ENCODE assay signal across 8 mouse cellular contexts in genomic region chr9:116489787-116490186, GRCm38 (mm10).
DNase-seq lines count a peak whose midpoint lies in the region; ATAC-seq lines count a peak whose summit lies in the region.

No protein-coding gene starts in this region.

- 71% methylated on average over 4 of the region's 4 CpGs for WGBS in midbrain, embryonic 10.5 days
- 66% methylated on average over 4 of the region's 4 CpGs for WGBS in midbrain, embryonic 16.5 days

- no peak overlapping the region for H3K9ac ChIP-seq in midbrain, embryonic 16.5 days (ENCODE audit: low read depth, low read length)

- no peaks in the 10 kb centered on the region for H3K36me3 ChIP-seq in midbrain, embryonic 10.5 days
- no peaks in the 10 kb centered on the region for H3K36me3 ChIP-seq in midbrain, embryonic 16.5 days (ENCODE audit: control insufficient read depth, insufficient read depth, low read length)

- intact Hi-C loops in left cerebral cortex, postnatal 4 days (cut with DNase I): no loop called here

- peaks cover 15% of the 10 kb centered on the region for H3K9me3 ChIP-seq in midbrain, embryonic 10.5 days (replicated peaks)
- H3K9me3 ChIP-seq in midbrain, embryonic 16.5 days (replicated peaks; ENCODE audit: control insufficient read depth, low read length, poor library complexity, severe bottlenecking): no peaks in the 10 kb centered on the region; the same call in 1 of the 2 replicates

- no peak overlapping the region for H3K4me3 ChIP-seq in midbrain, embryonic 10.5 days
- H3K4me3 ChIP-seq in midbrain, embryonic 16.5 days (ENCODE audit: low read depth, low read length): no peak overlapping the region

- DNase-seq in cerebellum, postnatal 25 days: peak; percentile 56 to 72
- DNase-seq in cerebellum, adult 11-12 months: no peak
- DNase-seq in midbrain, embryonic 10.5 days (ENCODE audit: low spot score): peak; percentile 18
- DNase-seq in left cerebral cortex, postnatal 4 days: peak; percentile 51
- peak; percentile 47 for DNase-seq in right cerebral cortex, postnatal 14 days

- H3K4me1 ChIP-seq in midbrain, embryonic 10.5 days: no peaks in the 10 kb centered on the region
- H3K4me1 ChIP-seq in midbrain, embryonic 16.5 days (ENCODE audit: control insufficient read depth, insufficient read depth, low read length): no peaks in the 10 kb centered on the region

- H3K27me3 ChIP-seq in midbrain, embryonic 10.5 days (ENCODE audit: low read depth, poor library complexity, severe bottlenecking): no peaks in the 10 kb centered on the region
- no peaks in the 10 kb centered on the region for H3K27me3 ChIP-seq in midbrain, embryonic 16.5 days (ENCODE audit: control insufficient read depth, insufficient read depth, low read depth, low read length)

- H3K27ac ChIP-seq in midbrain, embryonic 10.5 days (replicated peaks): no peak overlapping the region
- H3K27ac ChIP-seq in midbrain, embryonic 16.5 days (ENCODE audit: low read length): no peak overlapping the region

- H3K4me2 ChIP-seq in midbrain, embryonic 16.5 days (ENCODE audit: low read length): no peak overlapping the region

- no peak for ATAC-seq in midbrain, embryonic 16.5 days
- peak; percentile 60; the same call in 1 of the 2 replicates for ATAC-seq in common myeloid progenitor, adult 5-6 weeks (replicated peaks; ENCODE audit: low read depth, poor library complexity, severe bottlenecking)
- no peak for ATAC-seq in inflammation-experienced regulatory T-cells, adult 6 months
